Mouse (Mus musculus): ENCODE data around the gene Hivep1. TPM values are rescaled to one million over a fixed set of nuclear protein-coding genes. Genes with fewer than 3 reads are reported as not detected.

The Hivep1 gene
- 10 to 100 TPM; 12.1 to 16.2 TPM for total RNA-seq (2021)
- long read RNA-seq, experiment 1, partial matches to known transcripts = 5 of 5 reads
- long read RNA-seq, experiment 1, other reads (novel, unspliced or antisense) = 0 of 5 reads
- long read RNA-seq, experiment 2, partial matches to known transcripts = 4 of 4 reads
- long read RNA-seq, experiment 2, other reads (novel, unspliced or antisense) = 0 of 4 reads

GRCm38 (mm10) chr13:42051961-42052695 is at the start of gene Hivep1:
Hivep1 (plus strand) TSS chr13:42052021.
- no peak for DNase-seq
- intact Hi-C loops (cut with DNase I; ENCODE audit: low total_unique reads) = no loop called here

- intact Hi-C loops (cut with DNase I; ENCODE audit: low total_unique reads) = no loop called here
- no peak for DNase-seq
Observed at GRCm38 (mm10) chr13:42015484-42016045, 36.3 kb upstream of the Hivep1 start.

- no peak for DNase-seq
- intact Hi-C loops (cut with DNase I; ENCODE audit: low total_unique reads) = no loop called here
Observed at GRCm38 (mm10) chr13:42016218-42016617, 35.6 kb upstream of the Hivep1 start.

- intact Hi-C loops (cut with DNase I; ENCODE audit: low total_unique reads) = no loop called here
- no peak for DNase-seq
Observed at GRCm38 (mm10) chr13:42018356-42018755, 33.5 kb upstream of the Hivep1 start.

GRCm38 (mm10) chr13:42041203-42041602 is 10.6 kb upstream of the Hivep1 start:
- DNase-seq = no peak
- intact Hi-C loops (cut with DNase I; ENCODE audit: low total_unique reads) = no loop called here

GRCm38 (mm10) chr13:42043431-42043830 is 8.4 kb upstream of the Hivep1 start:
- intact Hi-C loops (cut with DNase I; ENCODE audit: low total_unique reads) = no loop called here
- DNase-seq = no peak

GRCm38 (mm10) chr13:42048991-42049773 is 2.6 kb upstream of the Hivep1 start:
- intact Hi-C loops (cut with DNase I; ENCODE audit: low total_unique reads) = no loop called here
- peak; percentile 88 for DNase-seq

- no peak for DNase-seq
- intact Hi-C loops (cut with DNase I; ENCODE audit: low total_unique reads) = no loop called here
Observed at GRCm38 (mm10) chr13:42049774-42050125, 2.1 kb upstream of the Hivep1 start.

- intact Hi-C loops (cut with DNase I; ENCODE audit: low total_unique reads) = no loop called here
- DNase-seq = no peak
Observed at GRCm38 (mm10) chr13:42050160-42050559, 1.7 kb upstream of the Hivep1 start.

- intact Hi-C loops (cut with DNase I; ENCODE audit: low total_unique reads) = no loop called here
- no peak for DNase-seq
Observed at GRCm38 (mm10) chr13:42050880-42051201, 980 bp upstream of the Hivep1 start.

- intact Hi-C loops (cut with DNase I; ENCODE audit: low total_unique reads) = no loop called here
- DNase-seq = peak; percentile 99
Observed at GRCm38 (mm10) chr13:42051202-42051906, 467 bp upstream of the Hivep1 start.

GRCm38 (mm10) chr13:42052696-42053541 is 1.1 kb downstream of the Hivep1 start:
- peak; percentile 64 for DNase-seq
- intact Hi-C loops (cut with DNase I; ENCODE audit: low total_unique reads) = no loop called here

- no peak for DNase-seq
- intact Hi-C loops (cut with DNase I; ENCODE audit: low total_unique reads) = no loop called here
Observed at GRCm38 (mm10) chr13:42053656-42054055, 1.8 kb downstream of the Hivep1 start.

- intact Hi-C loops (cut with DNase I; ENCODE audit: low total_unique reads) = no loop called here
- no peak for DNase-seq
Observed at GRCm38 (mm10) chr13:42054138-42054537, 2.3 kb downstream of the Hivep1 start.

- no peak for DNase-seq
- intact Hi-C loops (cut with DNase I; ENCODE audit: low total_unique reads) = no loop called here
Observed at GRCm38 (mm10) chr13:42056712-42057332, 5.0 kb downstream of the Hivep1 start.

GRCm38 (mm10) chr13:42060846-42061630 is 9.2 kb downstream of the Hivep1 start:
- intact Hi-C loops (cut with DNase I; ENCODE audit: low total_unique reads) = no loop called here
- peak; percentile 16 for DNase-seq

- DNase-seq = no peak
- intact Hi-C loops (cut with DNase I; ENCODE audit: low total_unique reads) = no loop called here
Observed at GRCm38 (mm10) chr13:42064257-42064656, 12.4 kb downstream of the Hivep1 start.

- no peak for DNase-seq
- intact Hi-C loops (cut with DNase I; ENCODE audit: low total_unique reads) = no loop called here
Observed at GRCm38 (mm10) chr13:42070236-42070635, 18.4 kb downstream of the Hivep1 start.
